Mouse (Mus musculus) intestine, postnatal 0 days (tissue): ENCODE measurements around the gene 1700020N15Rik. TPM values are rescaled to one million over a fixed set of nuclear protein-coding genes. Genes with fewer than 3 reads are reported as not detected.
"Not testable (repeated sequence)": the region's sequence is repeated elsewhere in the genome, so short reads cannot be mapped to it uniquely, and the experiment has no call there.

Source experiments
- ATAC-seq: fragments of 200-750 bp; cut with Nextera tagmentation; 2 replicates; pipeline ENCODE4 v1.8.0; 2017; ENCODE audit warnings: mild to moderate bottlenecking, moderate TSS enrichment, moderate library complexity
- H3K27ac ChIP-seq: fragments of 300-500 bp; sonication (generic); 2 replicates; pipeline ENCODE4 v1.5.1; 2014; ENCODE audit warnings: mild to moderate bottlenecking, low read depth, low read length, moderate library complexity
- H3K27me3 ChIP-seq: fragments of 300-500 bp; sonication (generic); replicated peaks from 2 replicates; pipeline ENCODE4 v1.6.1; 2014; ENCODE audit warnings: low read length, mixed read lengths; ENCODE audit not compliant: control insufficient read depth, insufficient read depth
- H3K36me3 ChIP-seq: fragments of 300-500 bp; sonication (generic); 2 replicates; pipeline ENCODE4 v1.6.1; 2014; ENCODE audit warnings: mild to moderate bottlenecking, moderate library complexity; ENCODE audit not compliant: control insufficient read depth, insufficient read depth
- H3K4me1 ChIP-seq: fragments of 300-500 bp; sonication (generic); replicated peaks from 2 replicates; pipeline ENCODE4 v1.6.1; 2014; ENCODE audit warnings: antibody characterized with exemption, low read length, mixed read lengths; ENCODE audit not compliant: control insufficient read depth, insufficient read depth
- H3K4me2 ChIP-seq: fragments of 300-500 bp; sonication (generic); replicated peaks from 2 replicates; pipeline ENCODE4 v1.6.1; 2014; ENCODE audit warnings: low read depth, mild to moderate bottlenecking, moderate library complexity
- H3K4me3 ChIP-seq: fragments of 300-500 bp; sonication (generic); 2 replicates; pipeline ENCODE4 v1.5.1; 2014; ENCODE audit warnings: low read depth, low read length
- H3K9ac ChIP-seq: fragments of 300-500 bp; sonication (generic); 2 replicates; pipeline ENCODE4 v1.6.1; 2014; ENCODE audit warnings: mild to moderate bottlenecking, low read depth, low read length
- H3K9me3 ChIP-seq: fragments of 300-500 bp; sonication (generic); 2 replicates; pipeline ENCODE4 v1.6.1; 2016; ENCODE audit warnings: mixed run types; ENCODE audit not compliant: control insufficient read depth
- CTCF ChIP-seq: sonication (generic); IDR thresholded peaks from 2 replicates; pipeline ENCODE4 v1.5.1; 2016; ENCODE audit warnings: low read depth, mild to moderate bottlenecking, control low read depth, antibody characterized with exemption, moderate library complexity
- WGBS: fragments of 180-500 bp; shearing (Covaris S2); extraction: QIAGEN DNeasy Blood & Tissue Kit; methylation state at CpG from one replicate; pipeline ENCODE4 v1.1.7; 2014; 5-methylcytosine and 5-hydroxymethylcytosine counted together
- polyA plus RNA-seq: library from polyadenylated mRNA; unstranded; fragments of >200 nt; fragmentation: Nextera tagmentation; extraction: Ambion mirVana; gene quantifications from 2 replicates; pipeline ENCODE4 v1.2.1, GENCODE M21; 2015

1700020N15Rik gene
- polyA plus RNA-seq = not detected in 2 replicates

- not testable (repeated sequence) for H3K9me3 ChIP-seq, ATAC-seq, H3K36me3 ChIP-seq, H3K9ac ChIP-seq, H3K27me3 ChIP-seq, H3K4me3 ChIP-seq, H3K4me1 ChIP-seq, H3K4me2 ChIP-seq, H3K27ac ChIP-seq
- 70% methylated on average over 3 of the region's 5 CpGs for WGBS
Measured at GRCm38 (mm10) chrX:69945000-69945399, at the start of gene 1700020N15Rik. 1700020N15Rik (plus strand) TSS chrX:69945300.

GRCm38 (mm10) chrX:69976790-69977579, 31.9 kb downstream of the 1700020N15Rik start:
- ATAC-seq = no peak

More at GRCm38 (mm10) chrX:69976790-69977579, 31.9 kb downstream of the 1700020N15Rik start:
- H3K4me2 ChIP-seq = no peak overlapping the region
- TF ChIP-seq CTCF = no peak
- no peaks in the 10 kb centered on the region for H3K36me3 ChIP-seq
- H3K27ac ChIP-seq = no peak overlapping the region
- H3K27me3 ChIP-seq = no peaks in the 10 kb centered on the region
- no peak overlapping the region for H3K4me3 ChIP-seq
- H3K9ac ChIP-seq = no peak overlapping the region
- WGBS = 68% methylated on average over 2 of the region's 2 CpGs
- no peaks in the 10 kb centered on the region for H3K9me3 ChIP-seq
- no peaks in the 10 kb centered on the region for H3K4me1 ChIP-seq
